Mouse (Mus musculus): ENCODE results near the gene Myl7. TPM values are rescaled to one million over a fixed set of nuclear protein-coding genes. Genes with fewer than 3 reads are reported as not detected.

Myl7 gene
- total RNA-seq, 2 experiments from 2014 or later, result not detected

GRCm38 (mm10) chr11:5873192-5873591 is 25.4 kb downstream of the Myl7 start:
- ATAC-seq (replicated peaks; ENCODE audit: low FRiP score, poor library complexity, severe bottlenecking), result no peak

- no peak for ATAC-seq (replicated peaks; ENCODE audit: low FRiP score, poor library complexity, severe bottlenecking)
Observed at GRCm38 (mm10) chr11:5872707-5873106, 25.9 kb downstream of the Myl7 start.

- no peak for ATAC-seq (replicated peaks; ENCODE audit: low FRiP score, poor library complexity, severe bottlenecking)
Observed at GRCm38 (mm10) chr11:5870069-5870468, 28.5 kb downstream of the Myl7 start.

DNA sequence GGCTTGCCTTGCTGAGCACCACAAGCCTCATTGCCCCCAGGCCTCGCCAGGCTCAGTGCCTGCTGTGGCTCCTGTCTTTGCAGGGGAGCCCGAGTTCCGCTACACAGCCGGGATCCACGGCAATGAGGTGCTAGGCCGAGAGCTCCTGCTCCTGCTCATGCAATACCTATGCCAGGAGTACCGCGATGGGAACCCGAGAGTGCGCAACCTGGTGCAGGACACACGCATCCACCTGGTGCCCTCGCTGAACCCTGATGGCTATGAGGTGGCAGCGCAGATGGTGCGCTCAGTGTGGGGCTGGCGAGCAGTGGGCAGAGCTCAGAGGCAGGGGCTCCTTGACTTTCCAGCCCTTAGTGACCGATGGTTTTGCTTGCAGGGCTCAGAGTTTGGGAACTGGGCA is 29.3 kb downstream of the Myl7 start:
- ATAC-seq (replicated peaks; ENCODE audit: low FRiP score, poor library complexity, severe bottlenecking), result no peak

GRCm38 (mm10) chr11:5868324-5868723 is 30.3 kb downstream of the Myl7 start:
- no peak for ATAC-seq (replicated peaks; ENCODE audit: low FRiP score, poor library complexity, severe bottlenecking)

DNA sequence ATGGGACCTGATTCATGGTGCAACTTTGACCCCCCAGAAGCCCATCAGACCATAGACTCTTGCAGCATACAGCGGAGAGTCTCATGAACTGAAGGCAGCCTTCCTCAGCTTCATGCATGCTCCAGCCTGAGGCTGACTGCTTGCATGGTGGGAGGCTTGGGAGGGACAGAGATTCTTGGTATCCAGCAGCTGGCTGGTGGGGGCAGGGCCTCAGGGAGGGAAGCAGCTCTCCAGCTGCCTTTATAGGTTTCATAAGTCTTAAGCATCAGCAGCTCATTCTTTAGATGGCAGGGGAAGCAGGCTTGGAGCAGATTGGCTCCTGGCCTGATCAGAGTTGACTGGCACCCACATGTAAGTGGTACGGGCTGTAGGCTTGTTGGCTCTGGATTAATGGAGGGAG is 31.4 kb downstream of the Myl7 start:
- no peak for ATAC-seq (replicated peaks; ENCODE audit: low FRiP score, poor library complexity, severe bottlenecking)

- ATAC-seq (replicated peaks; ENCODE audit: low FRiP score, poor library complexity, severe bottlenecking), result no peak
Observed at GRCm38 (mm10) chr11:5862394-5863105, 36.0 kb downstream of the Myl7 start.

GRCm38 (mm10) chr11:5861678-5862393 is 36.7 kb downstream of the Myl7 start, which contains the start of gene Aebp1:
Gene Aebp1, plus strand, starts transcription at chr11:5861947.
- no peak for ATAC-seq (replicated peaks; ENCODE audit: low FRiP score, poor library complexity, severe bottlenecking)

DNA sequence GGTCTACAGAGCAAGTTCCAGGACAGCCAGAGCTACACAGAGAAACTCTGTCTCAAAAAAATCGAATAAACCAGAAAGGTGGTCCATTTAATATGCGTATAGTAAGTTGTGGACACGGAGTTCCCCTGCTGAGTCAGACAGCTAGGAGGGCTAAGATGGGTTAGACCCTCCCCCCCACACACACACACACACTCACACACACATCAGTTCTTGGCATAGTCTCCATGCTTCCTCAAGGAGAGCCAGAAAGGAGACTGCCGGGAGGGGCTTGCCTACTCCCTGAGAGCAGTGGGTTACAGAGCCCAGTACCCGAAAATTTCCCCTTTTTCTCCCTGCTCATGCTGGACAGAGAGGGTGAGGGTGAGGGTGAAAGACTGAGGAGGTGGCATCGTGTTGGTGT is 37.9 kb downstream of the Myl7 start:
- no peak for ATAC-seq (replicated peaks; ENCODE audit: low FRiP score, poor library complexity, severe bottlenecking)

- ATAC-seq (replicated peaks; ENCODE audit: low FRiP score, poor library complexity, severe bottlenecking), result no peak
Observed at GRCm38 (mm10) chr11:5859883-5860550, 38.6 kb downstream of the Myl7 start.

GRCm38 (mm10) chr11:5858723-5859122 is 39.9 kb downstream of the Myl7 start:
- no peak for ATAC-seq (replicated peaks; ENCODE audit: low FRiP score, poor library complexity, severe bottlenecking)

DNA sequence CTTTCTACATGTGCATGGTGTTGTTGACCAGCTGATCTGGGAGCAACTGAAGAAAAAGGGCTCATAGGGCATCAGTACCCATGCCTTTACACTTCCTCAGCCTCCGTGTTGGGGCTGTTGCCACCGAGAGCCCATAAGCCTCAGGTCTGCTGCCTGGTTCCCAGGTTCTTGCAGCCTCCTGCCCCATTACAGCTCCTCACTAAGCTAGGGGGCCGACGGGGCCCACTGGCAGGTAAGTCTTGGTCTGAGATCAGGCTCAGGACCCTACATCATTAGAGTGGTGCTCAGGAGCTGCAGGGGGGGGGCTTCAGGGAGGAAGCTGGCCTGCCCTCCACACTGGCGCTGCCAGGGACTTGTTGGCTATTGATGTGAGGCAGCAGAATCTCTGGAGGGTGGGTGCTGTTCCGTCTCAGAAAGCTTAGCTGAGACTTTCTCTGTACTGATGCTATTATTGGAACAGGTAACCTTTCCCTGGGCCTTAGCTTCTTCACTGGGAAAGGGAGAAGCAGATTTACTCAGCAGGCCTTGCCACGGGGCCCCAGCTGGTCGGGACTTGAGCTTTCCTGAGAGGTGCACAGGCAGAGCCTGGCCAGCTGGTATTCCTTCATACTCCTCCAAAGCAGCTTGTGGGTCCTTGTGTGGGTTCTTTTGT is 42.0 kb downstream of the Myl7 start:
- no peak for ATAC-seq (replicated peaks; ENCODE audit: low FRiP score, poor library complexity, severe bottlenecking)

- ATAC-seq (replicated peaks; ENCODE audit: low FRiP score, poor library complexity, severe bottlenecking), result no peak
Observed at GRCm38 (mm10) chr11:5855902-5856301, 42.7 kb downstream of the Myl7 start.

DNA sequence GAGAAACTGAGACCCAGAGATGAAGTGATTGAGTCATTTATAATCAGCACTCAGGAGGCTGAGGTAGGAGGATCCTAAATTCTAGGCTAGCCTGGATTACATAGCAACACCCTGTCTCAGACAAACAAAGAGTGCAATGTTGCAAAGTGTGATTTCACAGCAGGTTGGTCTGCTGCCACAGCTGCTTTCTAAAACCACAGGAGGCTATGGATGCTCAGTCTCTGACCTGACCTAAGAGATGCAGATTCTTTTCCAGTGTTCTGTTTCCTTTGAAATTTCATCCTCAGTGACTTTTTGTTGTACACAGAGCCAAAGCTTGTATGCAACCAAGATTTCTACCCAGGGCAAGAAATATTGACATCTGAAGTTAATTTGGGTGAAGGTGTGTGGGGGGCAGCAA is 43.1 kb downstream of the Myl7 start:
- no peak for ATAC-seq (replicated peaks; ENCODE audit: low FRiP score, poor library complexity, severe bottlenecking)

DNA sequence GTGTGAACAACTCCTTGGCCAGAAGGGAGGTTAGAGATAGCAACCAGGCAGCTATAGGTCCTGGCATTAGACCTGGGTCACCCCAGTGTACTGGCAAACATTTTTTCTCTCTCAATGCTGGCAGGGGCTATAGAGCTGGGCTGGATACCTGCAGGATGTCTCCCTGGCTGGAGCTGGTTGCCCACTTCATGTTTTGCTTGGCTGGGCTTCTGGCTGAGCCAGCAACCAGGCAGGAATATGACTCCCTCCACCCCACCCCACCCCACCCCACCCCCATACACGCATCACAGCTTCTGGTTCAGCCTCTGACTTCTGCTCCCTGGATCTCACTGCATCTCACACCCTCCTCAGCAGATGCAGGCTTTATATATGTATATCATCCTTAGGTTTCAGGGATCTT is 46.3 kb downstream of the Myl7 start:
- ATAC-seq (replicated peaks; ENCODE audit: low FRiP score, poor library complexity, severe bottlenecking), result no peak

- ATAC-seq (replicated peaks; ENCODE audit: low FRiP score, poor library complexity, severe bottlenecking), result 0 out of 2 replicates have a peak, but pooled peaks have one; percentile 25
Observed at GRCm38 (mm10) chr11:5851021-5851736, 47.4 kb downstream of the Myl7 start.

DNA sequence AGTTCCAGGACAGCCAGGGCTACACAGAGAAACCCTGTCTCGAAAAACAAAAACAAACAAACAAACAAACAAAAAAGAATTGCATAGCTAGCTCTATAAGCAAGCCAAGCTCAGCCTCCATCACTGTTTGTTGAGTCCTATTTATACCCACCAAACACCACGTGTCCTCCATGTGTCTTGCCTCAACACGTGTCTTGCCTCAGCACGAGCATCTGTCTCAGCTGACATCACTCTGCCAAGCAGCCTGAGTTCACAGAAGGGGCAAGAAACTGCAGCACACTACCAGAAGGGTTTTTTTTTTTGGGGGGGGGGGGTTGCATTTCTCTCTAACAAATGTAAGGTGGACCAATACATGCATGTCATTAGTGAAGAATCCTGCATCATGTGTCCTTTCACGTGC is 48.1 kb downstream of the Myl7 start:
- ATAC-seq (replicated peaks; ENCODE audit: low FRiP score, poor library complexity, severe bottlenecking), result no peak

- 0 out of 2 replicates have a peak, but pooled peaks have one; percentile 19 for ATAC-seq (replicated peaks; ENCODE audit: low FRiP score, poor library complexity, severe bottlenecking)
Observed at GRCm38 (mm10) chr11:5849316-5849715, 49.3 kb downstream of the Myl7 start.

DNA sequence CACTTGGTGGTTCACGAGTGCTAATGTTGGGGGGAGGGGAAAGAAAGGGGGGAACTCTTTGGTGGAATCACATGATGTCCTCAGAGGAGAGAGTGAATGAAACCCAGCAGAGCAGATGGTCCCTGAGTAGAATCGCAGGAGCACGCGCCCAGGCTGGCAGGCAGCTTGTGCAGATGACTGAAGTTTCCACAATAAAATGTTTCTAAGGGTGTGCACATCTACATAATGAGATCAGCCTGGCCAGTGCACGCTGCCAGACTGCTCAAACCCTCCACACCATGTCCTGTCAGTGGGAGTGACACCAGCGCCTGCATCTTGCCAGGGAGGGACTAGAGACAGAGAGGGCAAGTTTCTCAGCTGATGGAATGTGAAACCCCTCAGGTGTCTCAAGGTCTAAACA is 49.8 kb downstream of the Myl7 start:
- ATAC-seq (replicated peaks; ENCODE audit: low FRiP score, poor library complexity, severe bottlenecking), result no peak

Data from erythroid progenitor cell, adult 5-6 weeks (primary cell).